Mouse (Mus musculus) C2C12 (cell line): Measurements from ENCODE around the gene Ptpro.

Experiments used
- CEBPB ChIP-seq: IDR thresholded peaks from one replicate; pipeline ENCODE4 v1.6.1; 2011; ENCODE audit warnings: low read depth, mild to moderate bottlenecking, control low read depth, moderate library complexity
- CTCF ChIP-seq: IDR thresholded peaks from one replicate; pipeline ENCODE4 v1.5.1; 2011; ENCODE audit not compliant: control insufficient read depth, insufficient read depth, insufficient read length
- FOSL1 ChIP-seq: IDR thresholded peaks from one replicate; pipeline ENCODE4 v1.8.0; 2011; ENCODE audit warnings: mild to moderate bottlenecking, low read length; ENCODE audit not compliant: poor library complexity, insufficient read depth, severe bottlenecking
- MAX ChIP-seq: IDR thresholded peaks from one replicate; pipeline ENCODE4 v1.6.1; 2011; ENCODE audit warnings: mild to moderate bottlenecking, control low read depth
- MYOG ChIP-seq: IDR thresholded peaks from one replicate; pipeline ENCODE4 v1.6.1; 2011; ENCODE audit not compliant: control insufficient read depth, insufficient read length; ENCODE audit errors: extremely low read depth
- USF1 ChIP-seq: IDR thresholded peaks from one replicate; pipeline ENCODE4 v1.6.1; 2011; ENCODE audit warnings: low read depth, mild to moderate bottlenecking, control low read depth, moderate library complexity

DNA sequence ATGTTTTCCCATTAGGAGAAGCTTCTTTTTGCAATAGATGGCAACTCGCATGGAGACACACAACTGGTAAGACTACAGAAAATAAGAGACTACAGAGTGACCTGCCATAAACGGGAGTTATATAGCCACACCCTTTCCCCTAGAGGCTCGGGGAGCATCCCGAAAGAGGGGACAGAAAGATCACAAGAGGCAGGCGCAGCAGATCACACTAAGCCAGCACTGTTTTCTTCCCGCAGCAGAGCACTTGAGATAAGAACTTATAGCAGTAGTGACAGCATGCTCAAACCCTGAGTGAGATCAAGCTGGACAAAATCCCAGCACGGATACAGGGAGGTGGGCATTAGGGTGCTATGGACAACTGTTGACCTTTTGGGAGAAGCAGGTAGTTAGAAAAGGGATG, 203.9 kb downstream of the Ptpro start:
- no peak for TF ChIP-seq USF1
- TF ChIP-seq MYOG: no peak
- TF ChIP-seq MAX: no peak
- no peak for TF ChIP-seq CTCF
- TF ChIP-seq CEBPB: no peak
- TF ChIP-seq FOSL1: no peak
